Mouse (Mus musculus) hindbrain, embryonic 10.5 days (tissue): ENCODE results near the gene Lgals8. TPM values are rescaled to one million over a fixed set of nuclear protein-coding genes. Genes with fewer than 3 reads are reported as not detected.
"Not testable (repeated sequence)": the region's sequence is repeated elsewhere in the genome, so short reads cannot be mapped to it uniquely, and the experiment has no call there.

ENCODE experiments used
- DNase-seq: peaks from one replicate; pipeline ENCODE4 v3.0.0-alpha.2; 2017; ENCODE audit warnings: low spot score
- H3K27ac ChIP-seq: fragments of 300-500 bp; sonication (generic); 2 replicates; pipeline ENCODE4 v1.5.1; 2016; ENCODE audit warnings: mild to moderate bottlenecking, moderate library complexity
- H3K27me3 ChIP-seq: fragments of 300-500 bp; sonication (generic); 2 replicates; pipeline ENCODE4 v1.6.1; 2016; ENCODE audit warnings: mild to moderate bottlenecking; ENCODE audit not compliant: poor library complexity, insufficient read depth, severe bottlenecking
- H3K36me3 ChIP-seq: fragments of 300-500 bp; sonication (generic); 2 replicates; pipeline ENCODE4 v1.6.1; 2016; ENCODE audit warnings: mild to moderate bottlenecking, moderate library complexity
- H3K4me1 ChIP-seq: fragments of 300-500 bp; sonication (generic); replicated peaks from 2 replicates; pipeline ENCODE4 v1.6.1; 2016; ENCODE audit warnings: mild to moderate bottlenecking
- H3K4me3 ChIP-seq: fragments of 300-500 bp; sonication (generic); 2 replicates; pipeline ENCODE4 v1.5.1; 2016; ENCODE audit warnings: mild to moderate bottlenecking, moderate library complexity
- H3K9me3 ChIP-seq: fragments of 300-500 bp; sonication (generic); 2 replicates; pipeline ENCODE4 v1.6.1; 2016; ENCODE audit warnings: mild to moderate bottlenecking, moderate library complexity
- WGBS: fragments of 180-500 bp; shearing (Covaris S2); methylation state at CpG from one replicate; pipeline ENCODE4 v1.1.7; 2016; 5-methylcytosine and 5-hydroxymethylcytosine counted together
- polyA plus RNA-seq: library from polyadenylated mRNA; unstranded; fragments of >200 nt; fragmentation: Nextera tagmentation; extraction: Ambion mirVana; gene quantifications from 2 replicates; pipeline ENCODE4 v1.2.1, GENCODE M21; 2016

Gene Lgals8
- polyA plus RNA-seq, 1 experiment from 2014 or later = 11.3 TPM

- Histone ChIP-seq H3K36me3 (no peaks in the 10 kb centered on the region), H3K4me1 (no peaks in the 10 kb centered on the region)
- WGBS = 84% methylated on average over 6 of the region's 6 CpGs
These were observed 15.1 kb upstream of the Lgals8 start for GRCm38 (mm10) chr13:12479802-12480201.

GRCm38 (mm10) chr13:12478301-12478700 lies 13.6 kb upstream of the Lgals8 start:
- Histone ChIP-seq H3K9me3 (no peaks in the 10 kb centered on the region), H3K36me3 (no peaks in the 10 kb centered on the region), H3K27me3 (no peaks in the 10 kb centered on the region), H3K4me3 (no peak overlapping the region), H3K27ac (no peak overlapping the region), H3K4me1 (no peaks in the 10 kb centered on the region)
- WGBS = 86% methylated on average over 15 of the region's 15 CpGs
- DNase-seq = no peak

More at GRCm38 (mm10) chr13:12479802-12480201, 15.1 kb upstream of the Lgals8 start:
- H3K4me3 ChIP-seq = no peak overlapping the region
- H3K27ac ChIP-seq = no peak overlapping the region
- no peaks in the 10 kb centered on the region for H3K27me3 ChIP-seq
- H3K9me3 ChIP-seq = no peaks in the 10 kb centered on the region
- no peak for DNase-seq

DNA sequence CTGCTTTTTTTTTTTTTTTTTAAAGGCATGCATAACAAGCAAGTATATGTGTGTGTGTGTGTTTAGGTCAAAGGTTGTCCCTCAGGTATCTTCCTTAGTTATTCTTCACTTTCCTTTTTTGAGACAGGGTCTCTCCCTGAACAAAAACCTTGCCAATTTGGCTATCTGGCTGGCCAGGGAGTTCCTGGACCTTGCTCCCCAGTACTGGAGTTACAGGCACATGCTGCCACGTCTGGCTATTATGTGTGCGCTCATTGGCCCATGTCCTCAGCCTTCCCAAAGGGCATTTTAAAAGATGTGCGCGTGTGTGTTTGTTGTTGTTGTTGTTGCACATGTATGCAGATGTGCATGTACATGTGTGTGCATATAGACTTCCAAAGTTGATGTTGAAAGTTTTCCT lies 12.1 kb upstream of the Lgals8 start:
- Histone ChIP-seq H3K4me3 (no peak overlapping the region), H3K4me1 (no peaks in the 10 kb centered on the region), H3K27ac (no peak overlapping the region), H3K36me3 (no peaks in the 10 kb centered on the region), H3K9me3 (no peaks in the 10 kb centered on the region), H3K27me3 (no peaks in the 10 kb centered on the region)
- no peak for DNase-seq
- WGBS = 92% methylated on average over 4 of the region's 4 CpGs

- no peak overlapping the region for H3K27ac ChIP-seq
- 91% methylated on average over 6 of the region's 6 CpGs for WGBS
These were observed 10.5 kb upstream of the Lgals8 start for GRCm38 (mm10) chr13:12475239-12475638.

DNA sequence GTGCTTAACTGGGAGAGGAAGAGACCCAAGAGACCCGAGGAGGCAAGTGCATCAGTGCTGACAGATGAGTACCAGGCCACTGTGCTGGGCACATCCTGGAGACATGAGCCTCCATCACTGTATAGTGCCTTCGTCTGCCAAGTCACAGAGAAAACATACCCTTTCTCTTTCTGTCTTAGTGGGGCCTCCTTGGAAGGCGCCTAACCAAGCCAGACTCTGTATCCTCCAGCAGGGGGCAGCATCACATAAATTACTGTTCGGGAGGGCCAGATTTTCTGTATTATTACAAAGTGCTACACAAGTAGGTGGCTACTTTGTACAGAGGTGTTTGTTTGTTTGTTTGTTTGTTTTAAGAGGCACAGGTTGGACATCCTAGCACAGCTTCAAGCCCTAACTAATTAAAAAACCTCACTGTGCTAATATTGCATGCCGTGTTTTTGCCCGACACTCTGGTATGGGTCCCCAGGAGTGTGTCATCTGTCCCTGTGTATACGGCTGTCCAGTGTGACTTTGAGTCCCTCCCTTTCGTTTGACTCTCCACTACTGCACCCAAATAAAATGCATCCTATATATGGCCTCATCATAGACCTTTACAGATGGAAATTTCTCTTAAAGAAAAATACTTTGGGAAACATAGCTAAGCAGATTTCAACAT lies 9.1 kb upstream of the Lgals8 start:
- DNase-seq = peak; percentile 72
- no peaks in the 10 kb centered on the region for H3K9me3 ChIP-seq

More at GRCm38 (mm10) chr13:12475239-12475638, 10.5 kb upstream of the Lgals8 start:
- Histone ChIP-seq H3K4me1 (no peaks in the 10 kb centered on the region), H3K9me3 (no peaks in the 10 kb centered on the region), H3K36me3 (no peaks in the 10 kb centered on the region), H3K4me3 (no peak overlapping the region), H3K27me3 (no peaks in the 10 kb centered on the region)
- DNase-seq = no peak

GRCm38 (mm10) chr13:12468488-12468887 lies 3.7 kb upstream of the Lgals8 start:
- Histone ChIP-seq H3K36me3 (no peaks in the 10 kb centered on the region), H3K9me3 (no peaks in the 10 kb centered on the region), H3K27ac (no peak overlapping the region), H3K4me3 (no peak overlapping the region), H3K27me3 (no peaks in the 10 kb centered on the region), H3K4me1 (no peaks in the 10 kb centered on the region)
- DNase-seq = no peak
- WGBS = 88% methylated on average over 1 of the region's 1 CpGs

More for the DNA sequence above, 9.1 kb upstream of the Lgals8 start:
- no peaks in the 10 kb centered on the region for H3K27me3 ChIP-seq
- no peaks in the 10 kb centered on the region for H3K4me1 ChIP-seq
- no peak overlapping the region for H3K4me3 ChIP-seq
- H3K27ac ChIP-seq = no peak overlapping the region
- WGBS = 40% methylated on average over 8 of the region's 8 CpGs
- no peaks in the 10 kb centered on the region for H3K36me3 ChIP-seq

GRCm38 (mm10) chr13:12464159-12464558 lies 585 bp downstream of the Lgals8 start:
- WGBS = 91% methylated on average over 6 of the region's 6 CpGs
- not testable (repeated sequence) for DNase-seq, H3K9me3 ChIP-seq

DNA sequence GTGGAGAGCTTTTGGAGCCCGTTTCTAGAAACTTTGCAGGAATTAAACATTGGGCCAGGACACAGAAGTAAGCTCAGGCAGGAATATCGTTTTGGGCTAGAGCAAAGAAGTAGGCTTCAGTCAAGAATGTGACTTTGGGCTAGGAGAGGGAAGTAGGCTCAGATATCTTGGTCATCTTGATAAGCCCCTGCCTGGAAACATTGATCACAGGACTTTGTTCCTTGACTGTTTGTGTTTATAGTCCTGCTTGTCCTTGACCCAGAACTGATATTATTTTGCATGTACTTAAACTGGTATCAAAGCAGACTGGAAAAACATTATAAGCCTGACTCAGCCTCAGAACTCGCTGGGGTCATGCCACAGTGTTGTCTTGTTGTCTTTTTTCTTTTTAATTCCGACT lies 2.1 kb downstream of the Lgals8 start:
- WGBS = 81% methylated on average over 4 of the region's 4 CpGs
- H3K27ac ChIP-seq = no peak overlapping the region
- no peak overlapping the region for H3K4me3 ChIP-seq
- H3K36me3 ChIP-seq = no peaks in the 10 kb centered on the region
- H3K9me3 ChIP-seq = no peaks in the 10 kb centered on the region
- DNase-seq = no peak
- peaks cover 7% of the 10 kb centered on the region for H3K4me1 ChIP-seq
- no peaks in the 10 kb centered on the region for H3K27me3 ChIP-seq

More at GRCm38 (mm10) chr13:12464159-12464558, 585 bp downstream of the Lgals8 start:
- not testable (repeated sequence) for H3K4me3 ChIP-seq, H3K4me1 ChIP-seq, H3K27ac ChIP-seq, H3K27me3 ChIP-seq, H3K36me3 ChIP-seq

DNA sequence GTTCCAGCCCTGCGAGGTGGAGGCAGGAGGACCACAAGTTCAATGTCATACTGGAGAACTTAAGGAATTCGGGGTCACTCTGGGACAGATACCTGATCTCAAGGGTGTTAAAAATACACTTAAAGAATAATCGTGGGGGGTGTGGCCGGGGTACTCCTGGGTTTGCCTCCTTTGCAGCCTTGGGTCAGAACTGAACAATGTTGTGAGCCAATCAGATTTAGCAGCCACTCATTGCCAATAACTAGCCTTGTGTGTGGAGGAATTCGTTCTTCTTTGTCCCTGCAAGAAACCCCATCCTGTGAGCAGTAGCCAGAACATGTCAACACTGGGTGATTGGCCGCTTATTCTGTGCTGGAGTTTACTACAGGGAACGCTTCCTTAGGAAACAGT lies 3.0 kb downstream of the Lgals8 start:
- WGBS = 3% methylated on average over 7 of the region's 7 CpGs
- Histone ChIP-seq H3K4me3 (peak overlapping the region; percentile 66), H3K27me3 (no peaks in the 10 kb centered on the region), H3K4me1 (peaks cover 7% of the 10 kb centered on the region), H3K27ac (peak overlapping the region; percentile 81), H3K9me3 (no peaks in the 10 kb centered on the region), H3K36me3 (no peaks in the 10 kb centered on the region)
- DNase-seq = no peak

GRCm38 (mm10) chr13:12460881-12461729 lies 3.6 kb downstream of the Lgals8 start:
- Histone ChIP-seq H3K4me1 (peaks cover 7% of the 10 kb centered on the region), H3K9me3 (no peaks in the 10 kb centered on the region), H3K27me3 (no peaks in the 10 kb centered on the region), H3K4me3 (peak overlapping the region; percentile 66), H3K36me3 (no peaks in the 10 kb centered on the region), H3K27ac (peak overlapping the region; percentile 81)
- peak; percentile 92 for DNase-seq
- under 1% methylated on average over 59 of the region's 59 CpGs for WGBS

DNA sequence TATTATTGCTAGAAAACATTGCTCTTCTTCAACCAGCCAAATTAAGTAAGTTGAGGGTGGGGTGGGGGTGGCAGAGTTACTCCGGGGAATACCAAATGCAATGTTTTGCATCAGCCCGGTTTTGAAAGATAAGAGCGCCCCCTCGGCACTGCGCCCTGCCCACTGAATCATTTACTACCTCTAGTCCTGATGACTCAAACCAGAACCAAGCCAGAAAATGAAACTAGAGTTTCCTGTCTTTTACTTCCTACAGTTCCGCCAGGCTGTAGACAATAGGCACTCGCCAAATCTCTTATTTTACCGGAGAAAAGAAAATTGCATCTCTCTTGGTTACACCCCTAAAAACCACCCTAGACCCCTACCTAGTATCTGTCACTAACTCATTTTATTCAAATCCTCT lies 4.3 kb downstream of the Lgals8 start:
- Histone ChIP-seq H3K27ac (peak overlapping the region; percentile 81; the same call in 1 of the 2 replicates), H3K4me1 (peaks cover 7% of the 10 kb centered on the region), H3K36me3 (no peaks in the 10 kb centered on the region), H3K9me3 (no peaks in the 10 kb centered on the region), H3K27me3 (no peaks in the 10 kb centered on the region), H3K4me3 (peak overlapping the region; percentile 66)
- peak; percentile 13 for DNase-seq
- WGBS = 15% methylated on average over 8 of the region's 8 CpGs

DNA sequence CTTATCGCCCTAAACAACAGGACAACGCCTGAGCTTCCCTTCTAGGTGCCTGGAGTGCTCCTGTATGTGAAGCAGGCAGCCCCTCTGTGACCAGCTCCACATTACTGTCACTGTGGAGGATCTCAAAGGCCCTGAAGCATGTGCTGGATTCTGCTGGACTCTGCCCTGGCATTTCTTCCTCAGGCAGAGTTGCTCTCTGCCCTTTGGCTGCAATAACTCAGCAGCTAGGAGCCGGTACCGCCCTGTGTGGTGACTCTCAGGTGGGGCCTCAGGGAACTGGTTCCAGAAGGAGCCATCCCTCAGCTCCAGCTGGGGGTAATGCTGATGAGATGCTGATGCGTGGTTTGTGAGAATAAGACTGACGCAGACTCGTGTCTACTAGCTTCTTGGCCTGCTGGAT lies 8.0 kb downstream of the Lgals8 start:
- no peaks in the 10 kb centered on the region for H3K27me3 ChIP-seq
- H3K36me3 ChIP-seq = no peaks in the 10 kb centered on the region
- 80% methylated on average over 7 of the region's 7 CpGs for WGBS
- DNase-seq = no peak
- H3K4me1 ChIP-seq = peaks cover 3% of the 10 kb centered on the region
- H3K27ac ChIP-seq = no peak overlapping the region
- H3K4me3 ChIP-seq = no peak overlapping the region
- H3K9me3 ChIP-seq = no peaks in the 10 kb centered on the region

GRCm38 (mm10) chr13:12454686-12455390 lies 9.9 kb downstream of the Lgals8 start:
- H3K36me3 ChIP-seq = no peaks in the 10 kb centered on the region
- 80% methylated on average over 7 of the region's 7 CpGs for WGBS
- H3K9me3 ChIP-seq = no peaks in the 10 kb centered on the region
- no peak overlapping the region for H3K27ac ChIP-seq
- H3K4me1 ChIP-seq = no peaks in the 10 kb centered on the region; the same call in 1 of the 2 replicates
- no peak overlapping the region for H3K4me3 ChIP-seq
- H3K27me3 ChIP-seq = no peaks in the 10 kb centered on the region
- DNase-seq = no peak
